Mouse (Mus musculus) liver, embryonic 11.5 days (tissue): ENCODE measurements around the gene Scgn. TPM values are rescaled to one million over a fixed set of nuclear protein-coding genes. Genes with fewer than 3 reads are reported as not detected.

ENCODE experiments used
- ATAC-seq: fragments of 200-750 bp; cut with Nextera tagmentation; replicated peaks from 2 replicates; pipeline ENCODE4 v1.8.0; 2017; ENCODE audit warnings: moderate number of reproducible peaks, mild to moderate bottlenecking, moderate TSS enrichment, moderate library complexity; ENCODE audit not compliant: low FRiP score
- DNase-seq: peaks from one replicate; pipeline ENCODE4 v3.0.0-alpha.2; 2017; ENCODE audit warnings: low spot score
- H3K27ac ChIP-seq: fragments of 300-500 bp; sonication (generic); 2 replicates; pipeline ENCODE4 v1.5.1; 2014; ENCODE audit warnings: mild to moderate bottlenecking, low read depth, low read length, control low read depth
- H3K27me3 ChIP-seq: fragments of 300-500 bp; sonication (generic); replicated peaks from 2 replicates; pipeline ENCODE4 v1.6.1; 2014; ENCODE audit warnings: low read length, mixed read lengths; ENCODE audit not compliant: control insufficient read depth, insufficient read depth
- H3K36me3 ChIP-seq: fragments of 300-500 bp; sonication (generic); 2 replicates; pipeline ENCODE4 v1.6.1; 2014; ENCODE audit warnings: mild to moderate bottlenecking, low read length, moderate library complexity, mixed read lengths; ENCODE audit not compliant: control insufficient read depth, insufficient read depth
- H3K4me1 ChIP-seq: fragments of 300-500 bp; sonication (generic); replicated peaks from 2 replicates; pipeline ENCODE4 v1.6.1; 2014; ENCODE audit warnings: low read length, mixed read lengths; ENCODE audit not compliant: control insufficient read depth, insufficient read depth
- H3K4me2 ChIP-seq: fragments of 300-500 bp; sonication (generic); 2 replicates; pipeline ENCODE4 v1.6.1; 2014; ENCODE audit warnings: mild to moderate bottlenecking, control low read depth, moderate library complexity
- H3K4me3 ChIP-seq: fragments of 300-500 bp; sonication (generic); 2 replicates; pipeline ENCODE4 v1.5.1; 2014; ENCODE audit warnings: low read depth, low read length, control low read depth
- H3K9ac ChIP-seq: fragments of 300-500 bp; sonication (generic); 2 replicates; pipeline ENCODE4 v1.6.1; 2014; ENCODE audit warnings: low read depth, low read length, control low read depth
- H3K9me3 ChIP-seq: fragments of 300-500 bp; sonication (generic); 2 replicates; pipeline ENCODE4 v1.6.1; 2016; ENCODE audit warnings: low read length, inconsistent platforms, mixed read lengths; ENCODE audit not compliant: control insufficient read depth
- WGBS: fragments of 180-500 bp; shearing (Covaris S2); extraction: QIAGEN DNeasy Blood & Tissue Kit; methylation state at CpG from one replicate; pipeline ENCODE4 v1.1.7; 2014; 5-methylcytosine and 5-hydroxymethylcytosine counted together
- polyA plus RNA-seq: library from polyadenylated mRNA; unstranded; fragments of >200 nt; fragmentation: Nextera tagmentation; extraction: Ambion mirVana; gene quantifications from 2 replicates; pipeline ENCODE4 v1.2.1, GENCODE M21; 2014

The Scgn gene
- polyA plus RNA-seq, 1 experiment from 2014 or later: not detected

GRCm38 (mm10) chr13:24001081-24001480 is 10.1 kb upstream of the Scgn start:
- Histone ChIP-seq H3K36me3 (no peaks in the 10 kb centered on the region), H3K9me3 (no peaks in the 10 kb centered on the region), H3K9ac (no peak overlapping the region), H3K27ac (no peak overlapping the region), H3K4me3 (no peak overlapping the region), H3K27me3 (no peaks in the 10 kb centered on the region), H3K4me1 (no peaks in the 10 kb centered on the region), H3K4me2 (no peak overlapping the region)
- WGBS: 66% methylated on average over 2 of the region's 2 CpGs
- no peak for DNase-seq
- ATAC-seq: no peak

- Histone ChIP-seq H3K4me2 (no peak overlapping the region), H3K27ac (no peak overlapping the region), H3K27me3 (peaks cover 6% of the 10 kb centered on the region), H3K4me1 (no peaks in the 10 kb centered on the region), H3K9ac (no peak overlapping the region), H3K36me3 (no peaks in the 10 kb centered on the region), H3K9me3 (no peaks in the 10 kb centered on the region), H3K4me3 (no peak overlapping the region)
- ATAC-seq: no peak
- DNase-seq: no peak
- WGBS: 56% methylated on average over 2 of the region's 2 CpGs
Observed at GRCm38 (mm10) chr13:23998826-23999225, 7.8 kb upstream of the Scgn start.

DNA sequence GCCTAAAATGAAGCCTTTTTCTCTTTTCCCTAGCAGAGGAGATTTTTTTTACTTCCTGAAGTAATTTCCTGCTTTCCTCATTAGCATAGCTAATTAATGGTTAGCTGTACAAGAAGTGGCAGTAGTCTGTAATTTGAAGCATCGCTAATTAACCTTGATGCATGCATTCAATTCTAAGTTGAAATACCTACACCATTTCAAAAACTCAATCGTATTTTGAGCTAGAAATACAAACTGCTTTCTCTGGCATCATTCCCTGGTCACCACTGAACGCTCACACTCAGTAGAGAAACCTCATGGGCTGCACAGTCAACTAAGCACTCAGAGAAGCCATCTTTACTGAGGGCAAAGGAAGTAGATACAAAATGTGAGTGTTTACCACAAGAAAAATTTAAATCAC is 3.7 kb upstream of the Scgn start:
- Histone ChIP-seq H3K36me3 (no peaks in the 10 kb centered on the region), H3K9me3 (no peaks in the 10 kb centered on the region), H3K4me3 (no peak overlapping the region), H3K9ac (no peak overlapping the region), H3K27me3 (peaks cover 33% of the 10 kb centered on the region), H3K27ac (no peak overlapping the region), H3K4me2 (no peak overlapping the region), H3K4me1 (no peaks in the 10 kb centered on the region)
- 63% methylated on average over 3 of the region's 3 CpGs for WGBS
- DNase-seq: no peak
- ATAC-seq: no peak

- Histone ChIP-seq H3K4me3 (no peak overlapping the region), H3K4me1 (no peaks in the 10 kb centered on the region), H3K27ac (no peak overlapping the region), H3K27me3 (peaks cover 33% of the 10 kb centered on the region), H3K4me2 (no peak overlapping the region), H3K9ac (no peak overlapping the region), H3K36me3 (no peaks in the 10 kb centered on the region), H3K9me3 (no peaks in the 10 kb centered on the region)
- ATAC-seq: no peak
- no peak for DNase-seq
- 20% methylated on average over 9 of the region's 9 CpGs for WGBS
Observed at GRCm38 (mm10) chr13:23994024-23994423, 3.0 kb upstream of the Scgn start.

GRCm38 (mm10) chr13:23990451-23990850 is 563 bp downstream of the Scgn start:
- peaks cover 33% of the 10 kb centered on the region for H3K27me3 ChIP-seq
- no peak for DNase-seq
- H3K4me2 ChIP-seq: no peak overlapping the region
- H3K36me3 ChIP-seq: no peaks in the 10 kb centered on the region
- H3K27ac ChIP-seq: no peak overlapping the region
- H3K9ac ChIP-seq: no peak overlapping the region
- H3K4me3 ChIP-seq: no peak overlapping the region
- H3K9me3 ChIP-seq: no peaks in the 10 kb centered on the region
- no peaks in the 10 kb centered on the region for H3K4me1 ChIP-seq
- ATAC-seq: no peak
- 42% methylated on average over 5 of the region's 5 CpGs for WGBS

- H3K4me1 ChIP-seq: no peaks in the 10 kb centered on the region
- DNase-seq (no peak), ATAC-seq (no peak)
- no peak overlapping the region for H3K9ac ChIP-seq
- no peak overlapping the region for H3K4me3 ChIP-seq
- no peak overlapping the region for H3K27ac ChIP-seq
- no peaks in the 10 kb centered on the region for H3K36me3 ChIP-seq
- H3K4me2 ChIP-seq: no peak overlapping the region
- H3K27me3 ChIP-seq: 0 out of 2 replicates have a peak, but pooled peaks cover 3% of the 10 kb centered on the region
- 55% methylated on average over 3 of the region's 3 CpGs for WGBS
- H3K9me3 ChIP-seq: no peaks in the 10 kb centered on the region
Observed at GRCm38 (mm10) chr13:23985130-23985529, 5.9 kb downstream of the Scgn start.

DNA sequence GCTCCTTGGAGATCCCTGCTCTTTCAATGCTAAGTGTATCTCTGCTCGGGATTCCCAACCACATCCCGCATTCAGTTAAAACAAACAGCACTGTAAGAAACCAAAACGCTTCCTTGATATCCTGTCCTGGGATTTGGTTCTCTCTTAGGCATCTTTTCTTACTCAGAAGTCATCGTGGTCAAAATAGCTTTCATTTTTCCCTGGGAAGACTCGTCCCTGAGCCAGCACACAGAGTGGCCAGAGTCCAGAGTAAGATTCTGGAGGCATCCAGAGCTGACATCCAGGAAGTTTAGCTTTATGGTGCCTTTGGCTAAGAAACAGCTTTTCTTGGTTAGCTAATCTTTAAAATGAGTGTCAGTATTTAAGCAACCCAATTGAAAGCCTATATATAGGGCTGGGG is 18.7 kb downstream of the Scgn start:
- no peaks in the 10 kb centered on the region for H3K36me3 ChIP-seq
- no peak overlapping the region for H3K9ac ChIP-seq
- H3K27ac ChIP-seq: no peak overlapping the region
- DNase-seq (no peak), ATAC-seq (no peak)
- H3K9me3 ChIP-seq: no peaks in the 10 kb centered on the region
- H3K4me1 ChIP-seq: no peaks in the 10 kb centered on the region
- no peaks in the 10 kb centered on the region for H3K27me3 ChIP-seq
- H3K4me3 ChIP-seq: no peak overlapping the region
- H3K4me2 ChIP-seq: no peak overlapping the region
- WGBS: 65% methylated on average over 5 of the region's 5 CpGs

GRCm38 (mm10) chr13:23971870-23972269 is 19.1 kb downstream of the Scgn start:
- H3K4me1 ChIP-seq: no peaks in the 10 kb centered on the region
- H3K27me3 ChIP-seq: no peaks in the 10 kb centered on the region
- no peak for DNase-seq
- no peaks in the 10 kb centered on the region for H3K36me3 ChIP-seq
- no peak overlapping the region for H3K27ac ChIP-seq
- no peak for ATAC-seq
- no peak overlapping the region for H3K4me3 ChIP-seq
- WGBS: 52% methylated on average over 2 of the region's 2 CpGs
- no peak overlapping the region for H3K4me2 ChIP-seq
- no peaks in the 10 kb centered on the region for H3K9me3 ChIP-seq
- no peak overlapping the region for H3K9ac ChIP-seq

DNA sequence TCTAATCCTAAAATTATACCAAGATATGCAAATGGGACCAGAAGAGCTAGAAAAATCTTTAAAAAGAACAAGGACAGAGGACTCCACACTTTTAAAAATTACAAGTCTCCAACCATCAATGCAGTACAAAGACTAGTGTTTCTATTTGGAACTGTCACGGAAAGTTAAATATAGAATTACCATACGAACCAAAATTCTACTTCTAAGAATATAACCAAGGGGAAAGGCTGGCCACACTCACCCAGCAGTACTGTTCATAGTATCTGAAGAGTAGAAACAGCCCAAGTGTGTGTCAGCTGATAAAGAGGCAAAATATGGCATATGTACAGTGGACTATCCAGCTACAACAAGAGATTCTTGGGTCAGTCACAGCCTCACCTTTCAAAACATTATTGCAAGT is 26.1 kb downstream of the Scgn start:
- WGBS: 67% methylated on average over 2 of the region's 2 CpGs

More for the DNA sequence above, 26.1 kb downstream of the Scgn start:
- no peaks in the 10 kb centered on the region for H3K4me1 ChIP-seq
- DNase-seq (no peak), ATAC-seq (no peak)
- no peak overlapping the region for H3K9ac ChIP-seq
- no peak overlapping the region for H3K4me2 ChIP-seq
- H3K36me3 ChIP-seq: no peaks in the 10 kb centered on the region
- H3K27me3 ChIP-seq: no peaks in the 10 kb centered on the region
- no peaks in the 10 kb centered on the region for H3K9me3 ChIP-seq
- no peak overlapping the region for H3K27ac ChIP-seq
- H3K4me3 ChIP-seq: no peak overlapping the region
